Mouse (Mus musculus) splenic B cell, adult 2 months (primary cell): ENCODE measurements at regions not wholly inside any gene's neighbourhood (a gene's known extent, or its start where the extent isn't known, plus 50 kb on each side); places are given as distances from the start of the nearest gene placed in this dataset.

ENCODE experiments used
- DNase-seq: peaks from one replicate; pipeline ENCODE4 v3.0.0-alpha.2; 2011; ENCODE audit warnings: low read depth, low spot score
- H3K27me3 ChIP-seq: 2 replicates; pipeline ENCODE4 v1.6.1; 2012; ENCODE audit warnings: mild to moderate bottlenecking, low read length, moderate library complexity, mixed read lengths; ENCODE audit not compliant: control insufficient read depth, poor library complexity, insufficient read depth, severe bottlenecking
- H3K36me3 ChIP-seq: 2 replicates; pipeline ENCODE4 v1.6.1; 2012; ENCODE audit warnings: mild to moderate bottlenecking, low read length, moderate library complexity, mixed read lengths; ENCODE audit not compliant: control insufficient read depth, poor library complexity, insufficient read depth, severe bottlenecking

- H3K36me3 ChIP-seq = no peaks in the 10 kb centered on the region
- no peaks in the 10 kb centered on the region for H3K27me3 ChIP-seq
- no peak for DNase-seq
Measured at GRCm38 (mm10) chr3:106981323-106981722, 54.6 kb upstream of the Kcna3 start.

GRCm38 (mm10) chr3:106984231-106984630, 51.7 kb upstream of the Kcna3 start:
- no peak for DNase-seq
- Histone ChIP-seq H3K27me3 (no peaks in the 10 kb centered on the region), H3K36me3 (no peaks in the 10 kb centered on the region)
